Mouse (Mus musculus) A20 (cell line): ENCODE results near the gene Lgi1.

Source experiments
- DNase-seq: peaks from one replicate; pipeline ENCODE4 v3.0.0-alpha.2; 2011; ENCODE audit warnings: low read depth, low spot score

Gene Lgi1

GRCm38 (mm10) chr19:38261351-38261750, 3.0 kb upstream of the Lgi1 start:
- no peak for DNase-seq

GRCm38 (mm10) chr19:38263829-38264504, 369 bp upstream of the Lgi1 start:
- no peak for DNase-seq

DNA sequence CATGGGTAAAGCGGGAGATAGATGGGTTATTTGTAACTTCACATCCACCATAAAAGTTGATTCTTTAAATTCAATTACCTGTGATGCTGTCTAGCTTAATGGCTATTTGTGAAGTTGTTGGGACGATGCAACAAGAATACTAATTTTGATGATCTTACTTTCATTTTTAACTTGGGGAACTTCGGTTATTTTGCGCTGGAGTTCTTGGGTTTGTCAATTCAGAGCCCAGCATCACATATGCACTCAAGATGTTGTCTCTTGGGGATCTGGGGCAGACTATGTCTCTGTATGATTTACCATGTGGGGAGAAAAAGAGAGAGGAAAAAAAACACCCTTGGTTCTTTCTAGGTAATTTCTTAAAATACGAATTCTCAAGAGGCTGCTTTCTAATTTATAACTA, 1.4 kb downstream of the Lgi1 start:
- DNase-seq = no peak

- DNase-seq = no peak
These were observed 3.1 kb downstream of the Lgi1 start for GRCm38 (mm10) chr19:38267469-38267868.

DNA sequence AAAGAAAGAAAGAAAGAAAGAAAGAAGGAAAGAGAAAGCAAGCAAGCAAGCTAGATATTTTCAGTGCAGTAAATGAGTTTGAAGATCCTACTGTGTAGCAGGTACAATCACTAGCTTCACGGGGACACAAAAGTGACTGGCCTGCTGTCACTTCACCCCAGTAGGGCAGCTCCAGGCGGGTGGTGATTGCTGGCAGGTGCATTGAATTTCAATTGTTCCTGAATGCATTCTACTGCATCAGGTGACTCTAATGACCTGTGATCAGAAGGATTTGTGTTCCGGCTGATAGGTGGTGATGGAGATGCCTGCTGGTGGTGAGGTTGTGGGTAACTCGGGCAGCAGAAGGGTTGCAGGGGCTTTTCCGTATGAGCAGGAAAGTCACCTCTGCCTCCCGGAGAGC, 6.7 kb downstream of the Lgi1 start:
- no peak for DNase-seq

GRCm38 (mm10) chr19:38273820-38274219, 9.5 kb downstream of the Lgi1 start:
- no peak for DNase-seq

DNA sequence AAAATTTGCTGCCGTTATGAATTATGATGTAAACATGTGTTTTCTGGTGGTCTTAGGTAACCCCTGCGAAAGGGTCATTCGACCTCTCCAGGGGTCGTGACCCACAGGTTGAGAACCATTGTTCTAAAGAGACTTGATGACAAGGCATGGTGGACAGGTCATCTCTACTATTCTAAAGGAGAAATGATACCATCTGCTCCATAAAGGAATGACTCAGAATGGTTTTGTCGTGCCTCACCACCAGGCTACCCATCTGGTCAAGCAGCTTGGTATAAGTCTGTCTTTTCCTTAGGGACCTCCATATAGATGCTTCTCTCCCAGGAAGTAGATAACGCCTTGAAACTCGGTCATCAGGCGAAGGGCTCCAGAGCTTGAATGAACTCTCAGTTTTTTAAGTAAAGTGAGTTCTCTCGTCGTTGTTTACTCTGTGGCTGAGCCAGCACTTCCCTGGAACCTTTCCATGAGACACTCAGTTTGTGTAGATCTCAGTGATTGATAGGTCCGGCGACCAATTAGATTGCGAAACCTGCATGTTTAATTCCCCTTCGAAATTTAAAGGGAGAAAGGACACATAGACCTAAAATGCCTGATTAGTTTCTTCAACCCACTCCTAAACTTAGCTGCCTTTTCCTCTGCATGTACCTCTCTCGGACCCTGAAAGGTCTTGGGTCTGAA, 10.5 kb downstream of the Lgi1 start:
- DNase-seq = no peak

- DNase-seq = no peak
These were observed 11.9 kb downstream of the Lgi1 start for GRCm38 (mm10) chr19:38276226-38276625.

- DNase-seq = no peak
These were observed 15.9 kb downstream of the Lgi1 start for GRCm38 (mm10) chr19:38280242-38280641.

GRCm38 (mm10) chr19:38282407-38282806, 18.1 kb downstream of the Lgi1 start:
- DNase-seq = no peak

DNA sequence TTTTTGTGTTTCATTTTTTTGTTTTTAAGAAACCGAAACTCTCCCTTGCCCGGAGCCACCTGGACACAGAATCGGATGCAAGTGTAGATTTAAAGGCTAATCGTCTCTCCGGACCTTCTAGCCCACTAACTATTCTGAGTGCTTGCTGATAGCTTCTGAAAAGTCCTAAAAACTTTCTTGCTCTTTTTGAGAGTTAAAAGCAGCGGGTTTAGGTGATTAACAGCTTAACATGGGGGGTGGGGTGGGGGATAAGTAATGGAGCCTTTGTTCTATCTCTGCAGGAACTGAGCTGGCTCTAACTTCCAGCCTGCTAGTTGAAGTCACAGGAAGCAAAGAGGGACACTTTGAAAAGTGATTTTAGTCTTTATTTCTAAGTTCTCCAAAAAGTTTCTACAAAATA, 24.2 kb downstream of the Lgi1 start:
- no peak for DNase-seq

DNA sequence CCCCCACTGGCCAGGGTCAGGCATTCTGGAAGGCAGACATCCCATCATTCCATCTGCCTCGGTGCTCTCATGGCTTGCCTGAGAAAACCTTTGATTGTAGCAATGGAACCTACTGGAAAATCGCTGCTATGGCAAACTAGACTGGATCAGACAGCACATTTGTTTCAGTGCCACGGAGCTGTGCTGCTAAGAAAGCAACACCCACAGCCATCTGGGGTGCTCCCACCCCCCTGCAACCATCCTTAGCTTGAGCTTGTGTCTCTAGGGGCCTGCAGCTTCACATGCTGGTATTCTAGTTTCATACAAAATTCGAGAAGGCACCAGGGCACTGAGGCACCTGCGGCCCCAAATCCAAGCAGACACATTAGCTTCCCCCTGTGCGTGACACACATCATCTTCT, 27.1 kb downstream of the Lgi1 start:
- no peak for DNase-seq

- DNase-seq = no peak
These were observed 33.8 kb downstream of the Lgi1 start for GRCm38 (mm10) chr19:38298018-38298626.

DNA sequence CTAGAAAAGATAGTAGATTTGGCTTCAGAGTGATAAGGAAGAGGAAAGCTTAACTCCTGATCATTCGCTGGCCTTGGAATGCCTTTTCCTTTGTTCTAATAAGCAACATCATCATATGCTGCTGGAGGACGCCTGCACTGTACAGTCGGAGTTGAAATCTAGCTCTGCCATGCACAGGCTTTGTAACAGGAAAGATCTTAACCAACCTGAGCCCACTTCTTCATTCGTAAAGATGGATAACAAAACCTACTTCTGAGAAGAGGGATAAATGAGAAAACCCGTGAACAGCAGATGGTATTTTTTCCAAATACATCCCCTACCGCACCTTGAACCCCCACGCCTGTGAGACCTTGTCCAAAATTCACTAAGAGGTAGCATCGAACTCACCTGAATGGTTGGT, 43.8 kb downstream of the Lgi1 start:
- DNase-seq = no peak

- DNase-seq = no peak
These were observed 50.8 kb downstream of the Lgi1 start for GRCm38 (mm10) chr19:38315099-38315498.

DNA sequence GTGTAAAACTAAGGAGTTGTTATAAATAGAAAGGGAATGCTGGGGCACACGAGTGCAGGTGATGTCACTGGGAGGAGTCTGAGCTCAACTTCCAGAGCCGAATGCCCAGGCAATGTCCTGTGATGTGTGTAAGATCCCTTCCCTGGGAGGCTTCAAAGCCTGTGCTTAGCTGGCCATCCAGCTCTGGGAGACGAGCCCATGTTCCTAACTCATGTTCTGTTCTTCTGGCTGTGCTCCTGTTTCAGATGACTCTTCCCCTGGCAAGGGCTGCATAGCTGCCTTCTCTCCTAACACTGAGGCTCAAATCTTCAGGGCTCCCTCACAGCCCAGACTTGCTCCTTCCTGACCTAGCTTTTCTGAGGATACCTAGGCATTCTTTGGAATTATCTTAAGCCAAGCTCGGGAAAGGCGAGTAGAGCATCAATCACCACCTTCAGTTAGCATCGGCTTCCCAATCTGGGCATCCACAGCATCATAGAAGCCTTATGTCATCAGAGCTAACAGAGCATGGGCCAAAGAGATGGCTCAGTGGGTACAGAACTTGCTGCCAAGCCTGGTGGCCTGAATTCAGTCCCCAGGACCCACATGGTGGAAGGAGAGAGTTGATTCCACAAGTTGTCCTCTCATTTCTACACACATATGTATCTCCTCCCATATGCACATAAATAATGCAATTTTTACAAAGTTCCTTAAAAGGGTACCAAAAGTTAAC, 52.4 kb downstream of the Lgi1 start:
- DNase-seq = no peak

- DNase-seq = no peak
These were observed 54.0 kb downstream of the Lgi1 start for GRCm38 (mm10) chr19:38318308-38318707.

DNA sequence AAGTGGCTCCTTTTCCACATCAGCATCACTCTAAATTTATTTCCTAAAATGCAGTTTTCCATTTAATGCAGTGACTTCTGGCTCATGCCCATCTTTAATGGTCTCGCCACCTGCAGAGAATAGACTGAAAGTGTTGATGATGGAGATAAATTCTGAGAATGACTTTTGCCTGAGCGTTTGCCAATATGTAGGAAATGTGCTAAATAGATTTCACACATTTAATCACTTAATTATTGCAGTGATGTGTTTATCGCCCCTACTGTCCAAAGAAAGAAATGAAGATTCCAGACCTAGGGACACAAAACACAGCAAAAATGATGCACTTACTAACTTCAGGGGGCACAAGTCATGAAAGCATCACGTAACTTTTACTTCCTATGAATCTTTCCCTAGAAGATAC, 54.8 kb downstream of the Lgi1 start:
- no peak for DNase-seq

- no peak for DNase-seq
These were observed 56.4 kb downstream of the Lgi1 start for GRCm38 (mm10) chr19:38320651-38321188.

GRCm38 (mm10) chr19:38323726-38324125, 59.4 kb downstream of the Lgi1 start:
- no peak for DNase-seq

- no peak for DNase-seq
These were observed 60.1 kb downstream of the Lgi1 start for GRCm38 (mm10) chr19:38324147-38325028.
